Mouse (Mus musculus) embryo, embryonic 9.5 days (tissue): ENCODE measurements at regions not wholly inside any gene's neighbourhood (a gene's known extent, or its start where the extent isn't known, plus 50 kb on each side); places are given as distances from the start of the nearest gene placed in this dataset.

Experiments used
- DNase-seq: peaks from one replicate; pipeline ENCODE4 v3.0.0-alpha.2; 2017; ENCODE audit errors: extremely low spot score

DNA sequence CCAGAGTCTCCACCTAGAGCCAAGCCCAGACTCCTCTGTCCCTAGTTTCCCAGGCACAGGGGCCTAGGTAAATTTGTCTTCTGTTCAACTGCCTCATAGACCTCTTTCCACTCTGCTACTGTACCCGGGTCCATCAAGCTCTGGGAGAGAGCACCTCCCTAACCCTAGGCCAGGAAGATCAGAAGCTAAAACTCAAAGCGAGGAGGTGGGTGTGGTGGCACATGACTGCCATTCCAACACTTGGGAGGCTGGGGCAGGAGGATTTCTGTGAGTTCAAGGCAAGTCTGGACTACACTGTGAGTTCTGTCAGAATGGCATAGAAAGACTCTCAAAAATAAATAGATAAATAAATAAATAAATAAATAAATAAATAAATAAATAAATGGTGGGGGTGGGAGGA lies 91.2 kb upstream of the Tbx3 start:
- no peak for DNase-seq

DNA sequence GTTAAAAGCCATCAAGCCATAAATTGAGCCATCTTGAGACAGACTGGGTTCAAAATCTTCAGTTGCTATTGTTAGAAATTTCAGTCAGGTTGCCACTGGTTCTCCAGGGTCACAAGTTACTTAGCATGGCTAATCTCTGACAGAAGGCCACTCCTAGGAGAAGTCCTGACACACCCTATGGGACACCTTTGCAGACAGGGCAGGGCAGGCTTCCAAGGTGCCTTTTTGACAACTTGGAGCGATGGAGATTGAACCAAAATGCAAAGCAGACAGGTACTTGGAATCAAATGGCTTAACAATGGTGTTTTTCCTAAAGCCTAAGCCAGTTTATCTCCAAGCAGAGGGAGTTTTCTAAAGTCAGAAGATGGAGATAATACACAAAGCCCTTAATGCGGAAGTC lies 90.7 kb upstream of the Tbx3 start:
- DNase-seq = no peak

DNA sequence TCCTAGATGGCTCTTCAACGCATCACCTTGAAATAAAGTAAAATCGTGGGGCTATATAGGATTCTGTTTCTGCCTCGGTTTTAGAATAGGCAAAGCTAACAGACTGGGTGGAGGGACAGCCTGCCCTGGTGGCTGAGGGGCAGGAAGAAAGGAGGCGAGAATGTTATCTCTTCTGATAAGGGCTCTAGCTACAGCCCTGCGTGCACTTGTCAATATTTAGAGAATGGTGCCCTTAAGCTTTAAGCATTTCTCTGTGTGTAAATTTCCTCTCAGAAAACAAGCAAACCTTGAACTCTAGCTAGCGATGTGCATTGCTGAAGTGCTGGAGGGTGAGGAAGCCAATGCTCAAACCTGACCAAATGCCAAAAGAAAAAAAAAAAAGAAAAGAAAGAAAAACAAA lies 90.1 kb upstream of the Tbx3 start:
- no peak for DNase-seq

GRCm38 (mm10) chr5:119580798-119581197 lies 89.7 kb upstream of the Tbx3 start:
- no peak for DNase-seq

DNA sequence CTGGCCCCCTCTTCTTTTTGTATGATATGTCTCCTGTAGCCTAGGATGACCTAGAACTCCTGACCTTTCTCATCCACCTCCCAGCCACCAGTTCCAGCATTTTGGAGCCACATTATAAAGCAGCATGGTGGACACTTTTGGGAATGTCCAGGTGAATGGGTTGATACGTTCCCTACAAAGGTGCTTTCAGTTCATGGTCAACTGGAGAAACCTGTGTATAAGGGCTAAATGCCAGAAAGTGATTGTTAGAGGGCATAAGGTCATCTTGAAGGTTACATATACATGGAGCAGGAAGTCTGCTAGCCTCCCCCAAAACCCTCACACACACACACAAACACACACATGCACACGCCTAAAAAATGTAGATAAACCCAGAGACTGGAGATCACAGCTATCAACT lies 86.1 kb upstream of the Tbx3 start:
- no peak for DNase-seq

DNA sequence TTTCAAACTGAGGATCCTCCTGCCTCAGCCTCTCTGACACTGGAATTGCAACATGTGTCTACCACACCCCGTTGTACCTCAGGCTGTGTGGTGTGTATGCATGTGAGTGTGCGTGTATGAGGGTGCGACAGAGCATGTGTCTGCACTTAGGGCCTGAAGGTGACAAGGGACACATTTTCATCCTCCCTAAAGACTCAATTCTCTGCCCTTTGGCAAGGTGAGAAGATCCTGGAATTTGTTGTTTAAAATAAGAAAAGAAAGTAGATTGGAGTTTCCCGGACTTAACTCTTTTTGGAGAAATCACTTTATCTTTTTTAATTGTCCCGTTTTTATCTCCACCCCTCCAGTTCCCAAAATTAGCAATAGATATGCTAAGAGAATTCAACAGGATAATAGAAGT lies 85.6 kb upstream of the Tbx3 start:
- no peak for DNase-seq

GRCm38 (mm10) chr5:119586391-119587058 lies 83.9 kb upstream of the Tbx3 start:
- DNase-seq = no peak

- no peak for DNase-seq
Measured at GRCm38 (mm10) chr5:119587239-119587811, 83.1 kb upstream of the Tbx3 start.

DNA sequence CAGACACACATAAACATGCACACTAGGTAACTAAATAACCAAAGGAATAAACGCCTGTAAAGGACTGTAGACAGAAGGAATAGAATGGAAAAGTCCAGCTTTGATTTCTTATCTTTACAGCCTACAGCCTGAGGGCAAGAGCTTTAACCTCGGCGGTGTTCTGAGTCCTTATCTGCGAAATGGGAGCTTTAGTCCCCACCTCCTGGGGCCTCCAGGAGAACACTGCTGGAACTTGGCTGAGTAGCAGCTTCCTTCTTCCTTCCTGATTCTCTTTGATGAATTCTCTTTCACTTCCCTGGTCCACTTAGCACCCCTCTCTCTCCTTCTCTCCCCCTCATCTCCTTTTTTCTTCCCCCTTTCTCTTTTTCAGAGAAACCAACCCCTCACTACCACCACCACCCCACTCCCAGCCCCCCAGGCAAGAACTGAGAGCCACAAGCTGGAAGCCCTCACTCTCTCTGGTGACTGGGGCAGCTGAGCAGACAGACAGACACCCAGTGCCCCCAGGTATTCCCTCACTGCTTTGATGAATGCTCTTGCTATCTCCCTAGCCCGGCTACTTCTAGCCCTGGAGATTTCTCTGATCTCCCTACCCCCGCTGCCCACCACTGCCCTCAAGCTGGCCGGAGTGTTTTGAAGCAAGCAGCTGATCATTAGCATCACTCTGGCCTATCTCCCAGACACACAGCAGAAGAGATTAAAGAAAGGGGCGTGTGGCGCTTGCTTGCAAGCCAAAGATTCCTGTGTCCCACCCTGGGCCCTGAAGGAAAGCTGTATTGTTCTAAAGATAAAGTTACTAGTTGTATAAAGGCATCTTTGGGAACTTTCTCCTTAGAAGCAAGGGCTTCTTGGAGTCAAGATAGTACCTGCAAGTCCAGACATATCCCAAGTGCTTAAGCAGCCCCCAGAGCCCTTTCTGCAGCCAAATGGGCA lies 81.9 kb upstream of the Tbx3 start:
- DNase-seq = no peak

DNA sequence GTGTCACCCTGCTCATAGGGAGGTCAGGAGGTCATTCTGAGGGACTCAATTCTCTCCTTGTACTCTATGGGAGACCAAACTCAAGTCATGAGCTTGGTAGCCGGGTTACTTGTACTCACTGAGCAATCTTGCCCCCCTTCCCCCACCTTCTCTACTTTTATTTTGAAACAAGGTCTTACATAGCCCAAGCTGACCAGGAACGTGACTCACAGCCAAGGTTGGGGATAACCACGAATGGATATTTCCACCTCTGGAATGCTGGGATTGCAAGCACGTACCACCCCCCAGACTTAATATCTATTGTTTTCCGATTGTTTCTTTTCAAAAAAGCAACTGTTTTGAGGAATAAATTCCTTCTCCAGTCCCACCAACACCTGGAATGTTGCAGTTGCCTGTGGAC lies 79.2 kb upstream of the Tbx3 start:
- DNase-seq = no peak

DNA sequence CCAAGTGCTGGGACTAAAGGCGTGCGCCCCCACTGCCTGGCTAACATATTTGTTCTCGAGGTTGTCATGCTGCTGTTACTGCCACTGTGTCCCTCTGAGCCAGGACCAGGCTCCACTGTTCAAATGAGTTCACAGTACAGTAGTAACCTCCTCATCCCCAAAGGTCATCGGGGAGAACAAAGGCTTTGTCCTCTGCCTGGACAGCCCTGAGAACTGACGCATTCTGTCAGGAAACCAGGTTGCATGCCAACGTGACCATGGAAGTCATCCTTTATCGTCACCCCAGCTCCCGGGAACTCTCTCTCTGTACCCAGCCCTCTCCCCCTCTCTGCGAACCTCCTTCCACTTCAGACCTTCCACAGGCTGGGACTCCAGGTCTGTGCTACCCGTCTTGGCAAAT lies 77.6 kb upstream of the Tbx3 start:
- DNase-seq = no peak

DNA sequence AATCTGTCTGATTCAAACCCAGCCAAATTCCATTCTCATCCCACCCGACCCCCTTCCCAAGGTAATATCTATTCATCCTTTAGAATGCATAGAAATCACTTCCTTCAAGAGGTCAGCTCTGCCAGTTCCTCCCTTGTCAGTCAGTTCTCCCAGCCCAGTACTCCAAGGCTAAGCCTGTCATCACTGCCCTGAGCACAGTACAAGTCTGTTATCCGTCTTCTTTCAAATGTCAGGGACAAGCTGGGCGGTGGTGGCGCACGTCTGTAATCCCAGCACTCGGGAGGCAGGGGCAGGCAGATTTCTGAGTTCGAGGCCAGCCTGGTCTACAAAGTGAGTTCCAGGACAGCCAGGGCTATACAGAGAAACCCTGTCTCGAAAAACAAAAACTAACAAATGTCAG lies 75.9 kb upstream of the Tbx3 start:
- DNase-seq = no peak

DNA sequence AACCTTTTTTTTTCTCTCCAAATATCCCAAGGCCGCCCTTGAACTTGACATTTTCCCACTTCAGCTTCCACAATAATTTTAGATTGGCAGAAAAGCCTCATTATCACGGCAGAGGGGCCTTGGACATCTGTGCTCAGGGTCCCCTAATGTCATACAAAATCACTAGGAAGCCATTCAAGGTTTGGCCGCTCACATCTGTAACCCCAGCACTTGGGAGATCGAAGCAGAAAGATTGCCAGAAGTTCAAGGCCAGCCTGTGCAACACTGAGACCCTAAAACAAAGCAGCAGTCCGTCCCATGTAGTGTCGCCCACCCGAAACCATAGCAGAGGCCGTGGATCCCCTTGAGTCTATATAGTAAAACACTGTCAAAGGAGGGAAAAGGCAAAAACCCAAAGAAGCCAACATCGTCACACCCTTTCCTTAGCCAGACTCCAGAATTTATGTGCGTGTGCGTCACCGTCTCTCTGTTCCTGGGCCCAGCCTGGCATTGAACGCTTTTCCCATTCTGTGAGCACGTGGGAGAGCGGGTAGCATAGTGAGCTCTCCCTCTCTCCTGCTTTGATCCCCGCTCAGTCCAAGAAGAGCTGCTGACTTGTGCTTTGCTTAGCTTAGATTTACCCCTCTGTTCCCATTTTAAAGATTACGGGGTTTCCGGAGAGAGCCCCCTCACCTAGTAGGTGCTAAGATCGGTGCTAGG lies 74.0 kb upstream of the Tbx3 start:
- no peak for DNase-seq

- no peak for DNase-seq
Measured at GRCm38 (mm10) chr5:119596994-119597391, 73.5 kb upstream of the Tbx3 start.

DNA sequence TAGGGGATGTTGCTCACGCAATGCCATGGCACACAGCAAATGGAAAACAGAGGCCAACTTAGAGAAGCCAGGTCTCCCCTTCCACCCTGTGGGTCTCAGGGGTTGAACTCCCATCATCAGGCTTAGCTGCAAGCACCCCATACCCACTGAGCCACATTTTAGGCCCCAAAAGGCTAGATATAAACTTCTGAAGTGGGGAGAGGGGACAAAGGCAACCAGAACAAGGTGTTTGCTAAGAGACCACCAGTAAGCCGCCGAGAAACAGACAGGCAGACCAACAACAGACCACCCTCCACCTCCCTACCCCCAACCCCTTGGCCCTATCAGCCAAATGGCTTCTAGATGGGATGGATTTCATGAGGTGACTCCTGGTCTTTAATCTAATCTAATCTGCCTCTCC lies 72.9 kb upstream of the Tbx3 start:
- no peak for DNase-seq

GRCm38 (mm10) chr5:119598166-119598565 lies 72.3 kb upstream of the Tbx3 start:
- DNase-seq = no peak

GRCm38 (mm10) chr5:119601390-119601789 lies 69.1 kb upstream of the Tbx3 start:
- no peak for DNase-seq

DNA sequence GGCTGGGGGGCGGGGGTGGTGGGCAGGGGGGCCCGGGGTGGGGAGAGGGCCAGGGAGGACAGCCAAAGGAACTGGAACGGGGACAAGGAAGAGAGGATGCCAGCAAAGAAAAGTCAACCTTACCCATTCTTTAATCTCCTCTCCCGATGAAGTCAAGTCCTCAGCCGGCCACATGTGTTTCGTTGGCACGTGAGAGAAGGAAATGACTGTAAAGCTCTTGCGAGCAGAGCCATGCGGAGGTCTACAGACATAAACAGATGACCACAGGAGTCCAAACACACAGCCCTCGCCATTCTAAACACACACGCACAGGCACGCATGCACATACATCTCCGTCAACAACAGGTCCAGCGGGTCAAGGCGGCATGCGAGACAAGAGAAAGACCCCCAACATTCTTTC lies 68.5 kb upstream of the Tbx3 start:
- no peak for DNase-seq

GRCm38 (mm10) chr5:119605444-119605843 lies 65.0 kb upstream of the Tbx3 start:
- DNase-seq = no peak

DNA sequence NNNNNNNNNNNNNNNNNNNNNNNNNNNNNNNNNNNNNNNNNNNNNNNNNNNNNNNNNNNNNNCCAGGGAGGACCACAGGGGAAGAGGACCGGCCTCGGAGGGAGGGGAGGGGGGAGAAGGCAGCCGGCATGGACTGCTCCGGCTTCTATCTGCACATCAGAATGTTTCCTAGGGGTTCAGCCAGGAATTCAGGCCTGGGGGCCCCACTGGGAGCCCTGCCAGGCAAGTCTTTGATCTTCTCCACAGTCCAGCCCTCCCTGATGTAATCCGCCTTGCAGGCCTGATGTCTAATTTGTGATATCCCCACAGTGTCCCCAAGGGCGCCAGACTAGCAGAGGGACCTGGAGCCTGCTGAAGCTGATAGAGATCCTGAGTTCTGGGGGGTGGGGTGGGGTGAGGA lies 57.1 kb upstream of the Tbx3 start:
- no peak for DNase-seq

DNA sequence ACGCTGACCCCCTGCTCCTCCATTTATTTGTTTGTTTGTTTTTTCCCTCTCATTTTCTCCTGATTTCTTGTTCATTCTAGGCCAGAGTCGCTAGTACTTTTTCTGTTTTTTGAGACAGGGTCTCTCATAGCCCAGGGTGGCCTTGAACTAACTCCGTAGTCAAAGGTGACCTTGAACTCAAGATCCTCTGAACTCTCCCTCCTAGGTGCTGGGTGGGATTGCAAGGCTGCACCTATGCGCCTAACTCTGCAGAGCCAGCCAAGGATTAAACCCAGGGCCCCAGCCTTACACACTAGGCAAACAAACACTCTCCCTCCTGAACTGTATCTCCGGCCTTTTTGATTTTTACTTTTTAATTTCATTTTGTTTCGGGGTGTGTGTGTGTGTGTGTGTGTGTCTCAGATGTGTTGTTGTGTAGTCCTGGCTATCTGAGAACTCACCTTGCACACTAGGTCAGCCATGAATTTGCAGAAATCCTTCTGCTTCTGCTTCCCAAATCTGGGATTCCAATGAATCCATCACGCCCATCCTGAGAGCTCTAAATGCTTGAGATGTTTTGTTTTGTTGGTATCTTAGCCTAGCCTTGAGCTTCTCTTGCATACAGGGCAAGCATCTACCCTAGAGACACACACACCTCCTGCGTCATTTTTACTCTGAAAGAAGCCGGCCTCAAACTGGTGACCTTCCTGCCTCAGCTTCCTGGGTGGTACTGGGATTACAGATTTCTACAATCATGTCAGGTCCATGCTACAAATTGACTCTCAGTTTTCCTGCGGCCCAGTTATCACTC lies 56.3 kb upstream of the Tbx3 start:
- DNase-seq = no peak

- DNase-seq = no peak
Measured at GRCm38 (mm10) chr5:119615681-119616080, 54.8 kb upstream of the Tbx3 start.
